Mouse (Mus musculus) heart, embryonic 12.5 days (tissue): ENCODE measurements at regions not wholly inside any gene's neighbourhood (a gene's known extent, or its start where the extent isn't known, plus 50 kb on each side); places are given as distances from the start of the nearest gene placed in this dataset.

ENCODE experiments used
- ATAC-seq: fragments of 200-750 bp; cut with Nextera tagmentation; 2 replicates; pipeline ENCODE4 v1.8.0; 2017; ENCODE audit warnings: moderate TSS enrichment, moderate library complexity; ENCODE audit not compliant: insufficient number of reproducible peaks, low FRiP score
- H3K27ac ChIP-seq: fragments of 300-500 bp; sonication (generic); 2 replicates; pipeline ENCODE4 v1.5.1; 2016; ENCODE audit warnings: mild to moderate bottlenecking, moderate library complexity; ENCODE audit not compliant: poor library complexity, severe bottlenecking
- H3K27me3 ChIP-seq: fragments of 300-500 bp; sonication (generic); replicated peaks from 2 replicates; pipeline ENCODE4 v1.6.1; 2016; ENCODE audit warnings: mild to moderate bottlenecking, moderate library complexity
- H3K36me3 ChIP-seq: fragments of 300-500 bp; sonication (generic); 2 replicates; pipeline ENCODE4 v1.6.1; 2016; ENCODE audit warnings: mild to moderate bottlenecking, moderate library complexity
- H3K4me1 ChIP-seq: fragments of 300-500 bp; sonication (generic); replicated peaks from 2 replicates; pipeline ENCODE4 v1.6.1; 2016; ENCODE audit warnings: mild to moderate bottlenecking
- H3K4me2 ChIP-seq: fragments of 300-500 bp; sonication (generic); 2 replicates; pipeline ENCODE4 v1.6.1; 2016; ENCODE audit warnings: mild to moderate bottlenecking, moderate library complexity
- H3K4me3 ChIP-seq: fragments of 300-500 bp; sonication (generic); 2 replicates; pipeline ENCODE4 v1.5.1; 2016; ENCODE audit warnings: mild to moderate bottlenecking
- H3K9ac ChIP-seq: fragments of 300-500 bp; sonication (generic); 2 replicates; pipeline ENCODE4 v1.6.1; 2016; ENCODE audit warnings: mild to moderate bottlenecking, moderate library complexity
- H3K9me3 ChIP-seq: fragments of 300-500 bp; sonication (generic); replicated peaks from 2 replicates; pipeline ENCODE4 v1.6.1; 2016; ENCODE audit warnings: mild to moderate bottlenecking, moderate library complexity
- WGBS: fragments of 180-500 bp; shearing (Covaris S2); methylation state at CpG from one replicate; pipeline ENCODE4 v1.1.7; 2016; 5-methylcytosine and 5-hydroxymethylcytosine counted together

DNA sequence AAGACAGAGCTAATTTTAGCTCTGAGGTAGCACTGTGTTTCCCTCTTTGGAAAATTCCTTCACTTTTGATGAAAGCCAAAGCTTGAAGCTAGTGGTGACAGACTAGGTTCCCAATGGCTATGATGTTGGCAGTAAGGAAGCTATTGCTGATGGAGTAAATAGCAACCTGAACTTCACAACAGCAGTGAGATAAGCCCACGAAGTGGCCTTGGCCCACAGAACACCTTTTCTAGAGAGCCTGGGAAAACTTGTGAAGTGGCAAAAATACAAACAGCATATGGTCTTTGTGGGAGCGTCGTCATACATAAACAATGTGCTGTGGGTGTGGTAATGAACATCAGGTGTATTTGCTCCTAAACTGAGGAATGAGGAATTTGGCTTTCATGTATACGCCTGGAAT is 119.0 kb downstream of the Mterf1b start:
- no peak overlapping the region for H3K4me3 ChIP-seq
- H3K9me3 ChIP-seq = peaks cover 5% of the 10 kb centered on the region; the same call in 1 of the 2 replicates
- H3K9ac ChIP-seq = no peak overlapping the region
- ATAC-seq = peak; percentile 51; the same call in 1 of the 2 replicates
- peak overlapping the region; percentile 82 for H3K27ac ChIP-seq
- H3K4me2 ChIP-seq = no peak overlapping the region
- WGBS = 52% methylated on average over 4 of the region's 4 CpGs
- peaks cover 22% of the 10 kb centered on the region for H3K4me1 ChIP-seq
- H3K27me3 ChIP-seq = no peaks in the 10 kb centered on the region
- no peaks in the 10 kb centered on the region for H3K36me3 ChIP-seq

DNA sequence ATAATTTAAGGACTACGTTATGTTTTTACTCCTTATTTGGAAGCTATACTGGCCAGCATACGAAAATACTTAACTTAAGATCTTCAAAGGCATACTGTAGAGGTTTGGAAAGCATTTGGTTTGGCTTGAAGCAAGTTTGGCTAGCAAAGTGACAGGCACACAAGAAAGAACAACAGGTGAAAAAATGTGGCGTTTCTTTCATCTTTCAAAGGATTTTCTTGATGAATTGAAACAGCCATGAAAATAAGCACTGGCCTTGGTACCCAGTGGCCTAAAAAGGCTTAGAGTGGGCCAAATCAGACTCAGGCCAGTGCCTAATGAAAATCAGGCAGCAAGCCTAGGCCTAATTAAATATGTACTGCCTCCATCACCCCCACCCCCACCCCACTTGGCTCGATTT is 119.4 kb downstream of the Mterf1b start:
- H3K4me2 ChIP-seq = no peak overlapping the region
- 56% methylated on average over 4 of the region's 4 CpGs for WGBS
- peaks cover 22% of the 10 kb centered on the region for H3K4me1 ChIP-seq
- no peak for ATAC-seq
- H3K9ac ChIP-seq = no peak overlapping the region
- no peaks in the 10 kb centered on the region for H3K36me3 ChIP-seq
- H3K27ac ChIP-seq = peak overlapping the region; percentile 82
- H3K27me3 ChIP-seq = no peaks in the 10 kb centered on the region
- H3K4me3 ChIP-seq = no peak overlapping the region
- H3K9me3 ChIP-seq = peaks cover 5% of the 10 kb centered on the region; the same call in 1 of the 2 replicates

DNA sequence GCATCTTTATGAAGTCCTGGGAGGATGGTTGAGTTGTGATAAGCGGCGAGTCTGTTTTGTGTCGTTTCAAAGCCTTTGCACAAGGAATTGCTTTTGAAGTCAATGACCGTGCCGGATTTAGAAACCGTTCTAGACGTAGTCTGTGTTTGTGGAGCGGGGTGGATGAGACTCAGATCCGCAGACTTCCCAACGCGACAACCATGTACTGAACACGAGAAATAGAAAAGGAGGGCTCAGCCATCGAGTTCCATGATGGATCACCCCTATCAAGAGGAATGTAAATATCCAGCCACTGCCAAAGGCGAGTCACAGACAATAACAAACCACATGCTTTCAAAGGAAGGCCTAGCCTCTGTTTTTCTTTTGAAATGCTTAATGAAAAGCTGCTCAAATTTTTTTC is 120.5 kb downstream of the Mterf1b start:
- no peak for ATAC-seq
- Histone ChIP-seq H3K4me3 (no peak overlapping the region), H3K9ac (no peak overlapping the region), H3K4me1 (peaks cover 22% of the 10 kb centered on the region), H3K27ac (peak overlapping the region; percentile 30), H3K27me3 (no peaks in the 10 kb centered on the region), H3K36me3 (no peaks in the 10 kb centered on the region), H3K4me2 (0 out of 2 replicates have a peak overlapping the region, but pooled peaks have one; percentile 10), H3K9me3 (peaks cover 5% of the 10 kb centered on the region; the same call in 1 of the 2 replicates)
- 43% methylated on average over 14 of the region's 14 CpGs for WGBS

DNA sequence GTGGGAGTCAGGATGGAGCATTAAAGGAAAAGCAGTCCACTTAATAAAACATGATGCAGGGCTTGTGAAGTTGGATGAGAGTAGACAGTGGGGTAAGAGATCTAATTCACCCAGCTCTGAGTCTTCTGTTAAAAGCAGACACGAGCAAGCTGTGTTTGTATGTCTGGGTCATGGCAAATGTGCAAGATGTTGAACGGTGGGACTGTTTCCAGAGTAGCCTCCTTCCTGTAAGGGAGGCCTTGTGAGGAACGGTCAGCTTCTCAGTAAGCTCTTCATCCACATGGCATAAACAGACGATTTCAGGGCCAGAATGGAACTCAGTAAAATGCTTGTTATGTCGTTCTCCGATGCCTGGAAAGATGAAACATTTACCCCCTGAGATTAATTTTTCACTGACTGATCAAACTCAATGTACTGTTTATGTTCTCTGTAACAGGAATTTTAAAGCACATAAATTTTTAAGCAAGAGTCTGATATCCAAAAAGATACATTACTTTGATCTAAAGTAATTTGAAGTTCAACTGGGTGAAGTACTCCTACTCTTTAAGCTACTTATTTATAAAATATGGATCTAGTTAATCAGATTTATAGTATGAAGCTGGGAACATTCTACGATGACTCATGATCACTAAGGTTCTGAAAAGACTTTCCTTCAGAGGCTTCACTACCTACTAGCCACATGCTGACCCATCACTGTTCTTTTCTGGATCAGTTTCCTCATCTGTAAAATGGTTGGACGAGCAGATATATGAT is 130.6 kb downstream of the Mterf1b start:
- WGBS = 83% methylated on average over 8 of the region's 8 CpGs
- no peak overlapping the region for H3K27ac ChIP-seq
- H3K4me3 ChIP-seq = no peak overlapping the region
- ATAC-seq = no peak
- peaks cover 5% of the 10 kb centered on the region; the same call in 1 of the 2 replicates for H3K36me3 ChIP-seq
- no peak overlapping the region for H3K9ac ChIP-seq
- H3K4me1 ChIP-seq = peaks cover 18% of the 10 kb centered on the region
- no peak overlapping the region for H3K4me2 ChIP-seq
- H3K9me3 ChIP-seq = peaks cover 21% of the 10 kb centered on the region
- no peaks in the 10 kb centered on the region for H3K27me3 ChIP-seq

- H3K27ac ChIP-seq = no peak overlapping the region
- peaks cover 18% of the 10 kb centered on the region for H3K4me1 ChIP-seq
- H3K36me3 ChIP-seq = peaks cover 5% of the 10 kb centered on the region; the same call in 1 of the 2 replicates
- WGBS = 71% methylated on average over 2 of the region's 2 CpGs
- H3K4me3 ChIP-seq = no peak overlapping the region
- no peak for ATAC-seq
- no peak overlapping the region for H3K4me2 ChIP-seq
- H3K9ac ChIP-seq = no peak overlapping the region
- no peaks in the 10 kb centered on the region for H3K27me3 ChIP-seq
- H3K9me3 ChIP-seq = peaks cover 18% of the 10 kb centered on the region
Observed at GRCm38 (mm10) chr5:4323387-4323704, 131.2 kb downstream of the Mterf1b start.

- peaks cover 18% of the 10 kb centered on the region for H3K4me1 ChIP-seq
- ATAC-seq = peak; percentile 94
- H3K9me3 ChIP-seq = no peaks in the 10 kb centered on the region; the same call in 1 of the 2 replicates
- H3K36me3 ChIP-seq = no peaks in the 10 kb centered on the region
- H3K27me3 ChIP-seq = no peaks in the 10 kb centered on the region
- no peak overlapping the region for H3K9ac ChIP-seq
- peak overlapping the region; percentile 82 for H3K27ac ChIP-seq
- 4% methylated on average over 3 of the region's 3 CpGs for WGBS
- H3K4me3 ChIP-seq = no peak overlapping the region
- peak overlapping the region; percentile 29; the same call in 1 of the 2 replicates for H3K4me2 ChIP-seq
Observed at GRCm38 (mm10) chr5:4325813-4326212, 133.6 kb downstream of the Mterf1b start.

GRCm38 (mm10) chr5:4326309-4327014 is 134.3 kb downstream of the Mterf1b start:
- peaks cover 18% of the 10 kb centered on the region for H3K4me1 ChIP-seq
- no peaks in the 10 kb centered on the region; the same call in 1 of the 2 replicates for H3K9me3 ChIP-seq
- H3K36me3 ChIP-seq = no peaks in the 10 kb centered on the region
- no peak overlapping the region for H3K9ac ChIP-seq
- H3K4me3 ChIP-seq = no peak overlapping the region
- no peaks in the 10 kb centered on the region for H3K27me3 ChIP-seq
- peak overlapping the region; percentile 95 for H3K27ac ChIP-seq
- whole genome bisulfite sequencing = 19% methylated on average over 8 of the region's 8 CpGs
- ATAC-seq = peak; percentile 79
- H3K4me2 ChIP-seq = peak overlapping the region; percentile 19; the same call in 1 of the 2 replicates

GRCm38 (mm10) chr5:4335683-4336082 is 143.5 kb downstream of the Mterf1b start:
- 44% methylated on average over 5 of the region's 5 CpGs for WGBS
- ATAC-seq = no peak
- H3K4me2 ChIP-seq = no peak overlapping the region
- peak overlapping the region; percentile 38; the same call in 1 of the 2 replicates for H3K27ac ChIP-seq
- 0 out of 2 replicates have a peak, but pooled peaks cover 2% of the 10 kb centered on the region for H3K36me3 ChIP-seq
- H3K4me3 ChIP-seq = no peak overlapping the region
- H3K9ac ChIP-seq = no peak overlapping the region
- H3K27me3 ChIP-seq = no peaks in the 10 kb centered on the region
- no peaks in the 10 kb centered on the region; the same call in 1 of the 2 replicates for H3K9me3 ChIP-seq
- H3K4me1 ChIP-seq = 0 out of 2 replicates have a peak, but pooled peaks cover 6% of the 10 kb centered on the region

GRCm38 (mm10) chr5:4341956-4342355 is 149.8 kb downstream of the Mterf1b start:
- H3K9ac ChIP-seq = no peak overlapping the region
- WGBS = 21% methylated on average over 6 of the region's 6 CpGs
- ATAC-seq = no peak
- H3K4me2 ChIP-seq = no peak overlapping the region
- no peaks in the 10 kb centered on the region for H3K36me3 ChIP-seq
- H3K27ac ChIP-seq = peak overlapping the region; percentile 28; the same call in 1 of the 2 replicates
- H3K9me3 ChIP-seq = no peaks in the 10 kb centered on the region
- H3K4me1 ChIP-seq = peaks cover 10% of the 10 kb centered on the region
- no peaks in the 10 kb centered on the region for H3K27me3 ChIP-seq
- H3K4me3 ChIP-seq = no peak overlapping the region

DNA sequence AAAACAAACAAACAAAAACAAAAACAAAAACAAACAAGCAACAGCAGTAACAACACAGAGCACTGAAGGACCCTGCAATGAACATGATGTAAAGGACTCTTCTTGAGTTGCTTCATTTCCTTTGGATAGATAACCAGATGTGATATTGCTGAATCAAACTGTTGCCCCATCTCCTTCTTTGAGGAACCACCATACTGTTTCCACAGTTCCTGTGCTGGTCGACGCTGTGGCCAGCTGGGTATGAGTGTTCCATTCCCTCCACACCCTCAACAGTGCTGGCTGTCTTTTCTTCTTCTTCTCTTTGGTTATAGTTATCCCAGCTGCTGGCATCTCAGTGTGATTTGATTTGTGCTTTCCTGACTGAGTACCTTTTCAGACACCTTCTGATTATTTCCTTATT is 152.3 kb downstream of the Mterf1b start:
- Histone ChIP-seq H3K4me1 (peaks cover 10% of the 10 kb centered on the region), H3K27me3 (no peaks in the 10 kb centered on the region), H3K4me2 (no peak overlapping the region), H3K9me3 (no peaks in the 10 kb centered on the region), H3K36me3 (no peaks in the 10 kb centered on the region), H3K4me3 (no peak overlapping the region), H3K9ac (no peak overlapping the region), H3K27ac (no peak overlapping the region)
- no peak for ATAC-seq
- WGBS = 79% methylated on average over 2 of the region's 2 CpGs

DNA sequence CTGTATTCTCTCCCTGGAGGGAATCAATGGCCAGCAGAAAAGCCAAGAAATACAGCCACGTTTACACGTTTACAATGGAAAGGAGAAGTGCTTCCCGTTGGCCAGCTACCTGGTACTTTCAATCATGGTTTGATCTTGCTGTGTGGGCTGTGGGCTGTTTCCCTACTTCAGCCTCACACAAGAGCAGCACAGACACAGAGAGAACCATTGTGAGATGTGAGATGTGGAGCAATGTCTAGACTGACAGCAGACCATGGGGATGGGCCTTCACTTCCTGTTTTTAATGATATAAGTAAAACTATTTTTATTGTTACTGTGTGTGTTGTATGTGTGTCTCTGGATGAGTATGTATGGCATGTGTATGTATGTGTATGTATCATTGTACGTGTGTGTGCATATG is 156.2 kb downstream of the Mterf1b start:
- Histone ChIP-seq H3K27ac (no peak overlapping the region), H3K9ac (no peak overlapping the region), H3K9me3 (no peaks in the 10 kb centered on the region), H3K27me3 (no peaks in the 10 kb centered on the region), H3K4me1 (no peaks in the 10 kb centered on the region), H3K36me3 (no peaks in the 10 kb centered on the region), H3K4me2 (no peak overlapping the region), H3K4me3 (no peak overlapping the region)
- ATAC-seq = no peak
- whole genome bisulfite sequencing = 81% methylated on average over 4 of the region's 4 CpGs
